Mouse (Mus musculus): ENCODE measurements around the gene 4930451I11Rik.

- TF ChIP-seq ZC3H11A (IDR thresholded peaks at IDR 0.05; ENCODE audit: borderline replicate concordance, low read depth, low read length) (no peak), HCFC1 (IDR thresholded peaks at IDR 0.05; ENCODE audit: borderline replicate concordance, insufficient read depth, low read length) (no peak), ZNF384 (IDR thresholded peaks at IDR 0.05; ENCODE audit: low read depth, low read length) (no peak)
Observed at GRCm38 (mm10) chr7:126847421-126848398, 16.3 kb upstream of the 4930451I11Rik start.

All from ES-E14 (cell line).